Mouse (Mus musculus): ENCODE results near the gene Gmfg. TPM values are rescaled to one million over a fixed set of nuclear protein-coding genes. Genes with fewer than 3 reads are reported as not detected.

Gmfg gene
- polyA plus RNA-seq, 1 experiment from 2014 or later = 5.3 TPM

GRCm38 (mm10) chr7:28417368-28417767, 19.9 kb upstream of the Gmfg start:
- no peak for ATAC-seq (ENCODE audit: low FRiP score)

GRCm38 (mm10) chr7:28418096-28418670, 19.1 kb upstream of the Gmfg start:
- H3K27ac ChIP-seq (replicated peaks) = 0 out of 2 replicates have a peak overlapping the region, but pooled peaks have one; percentile 18
- WGBS = 66% methylated on average over 8 of the region's 8 CpGs
- peaks cover 90% of the 10 kb centered on the region for H3K36me3 ChIP-seq
- no peaks in the 10 kb centered on the region for H3K9me3 ChIP-seq (replicated peaks)
- H3K9ac ChIP-seq (replicated peaks) = no peak overlapping the region
- no peak overlapping the region for H3K4me2 ChIP-seq
- no peak overlapping the region for H3K4me3 ChIP-seq (replicated peaks)
- H3K27me3 ChIP-seq (replicated peaks) = no peaks in the 10 kb centered on the region
- peak; percentile 38; the same call in 1 of the 2 replicates for ATAC-seq (ENCODE audit: low FRiP score)
- 0 out of 2 replicates have a peak, but pooled peaks cover 4% of the 10 kb centered on the region for H3K4me1 ChIP-seq

More at GRCm38 (mm10) chr7:28417368-28417767, 19.9 kb upstream of the Gmfg start:
- Histone ChIP-seq H3K27me3 (replicated peaks) (no peaks in the 10 kb centered on the region), H3K36me3 (peaks cover 90% of the 10 kb centered on the region), H3K9ac (replicated peaks) (no peak overlapping the region), H3K4me3 (replicated peaks) (no peak overlapping the region), H3K4me1 (0 out of 2 replicates have a peak, but pooled peaks cover 4% of the 10 kb centered on the region), H3K9me3 (replicated peaks) (no peaks in the 10 kb centered on the region), H3K4me2 (no peak overlapping the region), H3K27ac (replicated peaks) (no peak overlapping the region)

GRCm38 (mm10) chr7:28419416-28419815, 17.8 kb upstream of the Gmfg start:
- ATAC-seq (ENCODE audit: low FRiP score) = no peak
- Histone ChIP-seq H3K9me3 (replicated peaks) (no peaks in the 10 kb centered on the region), H3K4me1 (0 out of 2 replicates have a peak, but pooled peaks cover 4% of the 10 kb centered on the region), H3K36me3 (peaks cover 83% of the 10 kb centered on the region), H3K9ac (replicated peaks) (no peak overlapping the region), H3K27me3 (replicated peaks) (no peaks in the 10 kb centered on the region), H3K27ac (replicated peaks) (no peak overlapping the region), H3K4me3 (replicated peaks) (no peak overlapping the region), H3K4me2 (no peak overlapping the region)
- WGBS = 96% methylated on average over 2 of the region's 2 CpGs

GRCm38 (mm10) chr7:28423018-28423417, 14.2 kb upstream of the Gmfg start:
- no peak for ATAC-seq (ENCODE audit: low FRiP score)
- H3K4me2 ChIP-seq = no peak overlapping the region
- peaks cover 54% of the 10 kb centered on the region for H3K36me3 ChIP-seq
- H3K27me3 ChIP-seq (replicated peaks) = no peaks in the 10 kb centered on the region
- no peaks in the 10 kb centered on the region for H3K9me3 ChIP-seq (replicated peaks)
- no peak overlapping the region for H3K4me3 ChIP-seq (replicated peaks)
- WGBS = 92% methylated on average over 1 of the region's 1 CpGs
- H3K4me1 ChIP-seq = 0 out of 2 replicates have a peak, but pooled peaks cover 9% of the 10 kb centered on the region
- no peak overlapping the region for H3K27ac ChIP-seq (replicated peaks)
- H3K9ac ChIP-seq (replicated peaks) = no peak overlapping the region

GRCm38 (mm10) chr7:28427738-28428137, 9.5 kb upstream of the Gmfg start:
- no peak overlapping the region for H3K4me2 ChIP-seq
- no peak overlapping the region for H3K27ac ChIP-seq (replicated peaks)
- no peak for ATAC-seq (ENCODE audit: low FRiP score)
- H3K4me3 ChIP-seq (replicated peaks) = no peak overlapping the region
- H3K36me3 ChIP-seq = peaks cover 20% of the 10 kb centered on the region
- H3K4me1 ChIP-seq = peaks cover 26% of the 10 kb centered on the region
- no peaks in the 10 kb centered on the region for H3K27me3 ChIP-seq (replicated peaks)
- H3K9me3 ChIP-seq (replicated peaks) = no peaks in the 10 kb centered on the region
- H3K9ac ChIP-seq (replicated peaks) = no peak overlapping the region

- Histone ChIP-seq H3K4me2 (no peak overlapping the region), H3K27ac (replicated peaks) (no peak overlapping the region), H3K4me3 (replicated peaks) (no peak overlapping the region), H3K9me3 (replicated peaks) (no peaks in the 10 kb centered on the region), H3K27me3 (replicated peaks) (no peaks in the 10 kb centered on the region), H3K9ac (replicated peaks) (no peak overlapping the region), H3K36me3 (peaks cover 11% of the 10 kb centered on the region; the same call in 1 of the 2 replicates), H3K4me1 (peaks cover 53% of the 10 kb centered on the region)
- no peak for ATAC-seq (ENCODE audit: low FRiP score)
- 76% methylated on average over 1 of the region's 1 CpGs for WGBS
Measured at GRCm38 (mm10) chr7:28430512-28430911, 6.7 kb upstream of the Gmfg start.

- no peaks in the 10 kb centered on the region for H3K9me3 ChIP-seq (replicated peaks)
- H3K4me3 ChIP-seq (replicated peaks) = no peak overlapping the region
- 97% methylated on average over 2 of the region's 2 CpGs for WGBS
- H3K9ac ChIP-seq (replicated peaks) = no peak overlapping the region
- peaks cover 11% of the 10 kb centered on the region; the same call in 1 of the 2 replicates for H3K36me3 ChIP-seq
- no peak overlapping the region for H3K27ac ChIP-seq (replicated peaks)
- peaks cover 59% of the 10 kb centered on the region for H3K4me1 ChIP-seq
- no peak for ATAC-seq (ENCODE audit: low FRiP score)
- no peak overlapping the region for H3K4me2 ChIP-seq
- no peaks in the 10 kb centered on the region for H3K27me3 ChIP-seq (replicated peaks)
Measured at GRCm38 (mm10) chr7:28432252-28432651, 5.0 kb upstream of the Gmfg start.

GRCm38 (mm10) chr7:28435660-28436259, 1.5 kb upstream of the Gmfg start:
- Histone ChIP-seq H3K4me1 (peaks cover 51% of the 10 kb centered on the region), H3K36me3 (peaks cover 9% of the 10 kb centered on the region; the same call in 1 of the 2 replicates), H3K9me3 (replicated peaks) (no peaks in the 10 kb centered on the region), H3K4me2 (peak overlapping the region; percentile 84), H3K27ac (replicated peaks) (peak overlapping the region; percentile 54), H3K27me3 (replicated peaks) (no peaks in the 10 kb centered on the region), H3K9ac (replicated peaks) (peak overlapping the region; percentile 71), H3K4me3 (replicated peaks) (peak overlapping the region; percentile 56)
- under 1% methylated on average over 17 of the region's 70 CpGs for WGBS
- ATAC-seq (ENCODE audit: low FRiP score) = peak; percentile 13

GRCm38 (mm10) chr7:28436271-28436904, 859 bp upstream of the Gmfg start:
- under 1% methylated on average over 55 of the region's 64 CpGs for WGBS
- peak; percentile 98 for ATAC-seq (ENCODE audit: low FRiP score)
- H3K27ac ChIP-seq (replicated peaks) = peak overlapping the region; percentile 87
- peak overlapping the region; percentile 71 for H3K9ac ChIP-seq (replicated peaks)
- H3K27me3 ChIP-seq (replicated peaks) = no peaks in the 10 kb centered on the region
- H3K4me1 ChIP-seq = peaks cover 48% of the 10 kb centered on the region
- peak overlapping the region; percentile 84 for H3K4me2 ChIP-seq
- H3K36me3 ChIP-seq = peaks cover 7% of the 10 kb centered on the region; the same call in 1 of the 2 replicates
- H3K4me3 ChIP-seq (replicated peaks) = peak overlapping the region; percentile 56
- H3K9me3 ChIP-seq (replicated peaks) = no peaks in the 10 kb centered on the region

GRCm38 (mm10) chr7:28437964-28438363, 717 bp downstream of the Gmfg start:
- no peaks in the 10 kb centered on the region for H3K9me3 ChIP-seq (replicated peaks)
- H3K4me1 ChIP-seq = peaks cover 33% of the 10 kb centered on the region
- no peak overlapping the region for H3K27ac ChIP-seq (replicated peaks)
- H3K4me3 ChIP-seq (replicated peaks) = no peak overlapping the region
- H3K27me3 ChIP-seq (replicated peaks) = no peaks in the 10 kb centered on the region
- H3K36me3 ChIP-seq = no peaks in the 10 kb centered on the region
- H3K9ac ChIP-seq (replicated peaks) = no peak overlapping the region
- ATAC-seq (ENCODE audit: low FRiP score) = no peak
- no peak overlapping the region for H3K4me2 ChIP-seq

GRCm38 (mm10) chr7:28438771-28439170, 1.5 kb downstream of the Gmfg start:
- no peak for ATAC-seq (ENCODE audit: low FRiP score)
- Histone ChIP-seq H3K27ac (replicated peaks) (no peak overlapping the region), H3K36me3 (no peaks in the 10 kb centered on the region), H3K27me3 (replicated peaks) (no peaks in the 10 kb centered on the region), H3K4me2 (no peak overlapping the region), H3K9me3 (replicated peaks) (no peaks in the 10 kb centered on the region), H3K4me3 (replicated peaks) (no peak overlapping the region), H3K4me1 (peaks cover 25% of the 10 kb centered on the region), H3K9ac (replicated peaks) (no peak overlapping the region)
- 98% methylated on average over 2 of the region's 2 CpGs for WGBS

GRCm38 (mm10) chr7:28440739-28441138, 3.5 kb downstream of the Gmfg start:
- Histone ChIP-seq H3K4me2 (no peak overlapping the region), H3K4me1 (peaks cover 6% of the 10 kb centered on the region), H3K27ac (replicated peaks) (no peak overlapping the region), H3K9ac (replicated peaks) (no peak overlapping the region), H3K36me3 (no peaks in the 10 kb centered on the region), H3K4me3 (replicated peaks) (no peak overlapping the region), H3K9me3 (replicated peaks) (no peaks in the 10 kb centered on the region), H3K27me3 (replicated peaks) (0 out of 2 replicates have a peak, but pooled peaks cover 5% of the 10 kb centered on the region)
- WGBS = 54% methylated on average over 2 of the region's 2 CpGs
- no peak for ATAC-seq (ENCODE audit: low FRiP score)

All from neural tube, embryonic 15.5 days (tissue).